Mouse (Mus musculus) liver, embryonic 15.5 days (tissue): Measurements from ENCODE around the gene 9130204L05Rik. TPM values are rescaled to one million over a fixed set of nuclear protein-coding genes. Genes with fewer than 3 reads are reported as not detected.

Experiments used
- ATAC-seq: fragments of 200-750 bp; cut with Nextera tagmentation; 2 replicates; pipeline ENCODE4 v1.8.0; 2017; ENCODE audit warnings: moderate number of reproducible peaks, mild to moderate bottlenecking, moderate library complexity; ENCODE audit not compliant: insufficient read depth
- H3K27ac ChIP-seq: fragments of 300-500 bp; sonication (generic); replicated peaks from 2 replicates; pipeline ENCODE4 v1.5.1; 2015; ENCODE audit warnings: mild to moderate bottlenecking, inconsistent platforms
- H3K27me3 ChIP-seq: fragments of 300-500 bp; sonication (generic); 2 replicates; pipeline ENCODE4 v1.6.1; 2015; ENCODE audit warnings: mild to moderate bottlenecking, inconsistent platforms
- H3K36me3 ChIP-seq: fragments of 300-500 bp; sonication (generic); replicated peaks from 2 replicates; pipeline ENCODE4 v1.6.1; 2015; ENCODE audit warnings: moderate library complexity, mild to moderate bottlenecking, inconsistent platforms
- H3K4me1 ChIP-seq: fragments of 300-500 bp; sonication (generic); replicated peaks from 2 replicates; pipeline ENCODE4 v1.6.1; 2015; ENCODE audit warnings: inconsistent platforms
- H3K4me2 ChIP-seq: fragments of 300-500 bp; sonication (generic); 2 replicates; pipeline ENCODE4 v1.6.1; 2015; ENCODE audit warnings: moderate library complexity, mild to moderate bottlenecking, inconsistent platforms
- H3K4me3 ChIP-seq: fragments of 300-500 bp; sonication (generic); replicated peaks from 2 replicates; pipeline ENCODE4 v1.5.1; 2015; ENCODE audit warnings: mild to moderate bottlenecking, inconsistent platforms
- H3K9ac ChIP-seq: fragments of 300-500 bp; sonication (generic); 2 replicates; pipeline ENCODE4 v1.6.1; 2015; ENCODE audit warnings: moderate library complexity, mild to moderate bottlenecking, inconsistent platforms
- H3K9me3 ChIP-seq: fragments of 300-500 bp; sonication (generic); replicated peaks from 2 replicates; pipeline ENCODE4 v1.6.1; 2016; ENCODE audit warnings: inconsistent platforms
- WGBS: fragments of 180-500 bp; shearing (Covaris S2); methylation state at CpG from one replicate; pipeline ENCODE4 v1.1.7; 2015; ENCODE audit warnings: mixed read lengths; ENCODE audit not compliant: insufficient replicate concordance; 5-methylcytosine and 5-hydroxymethylcytosine counted together
- polyA plus RNA-seq: library from polyadenylated mRNA; unstranded; fragments of >200 nt; fragmentation: Nextera tagmentation; extraction: Ambion mirVana; gene quantifications from 2 replicates; pipeline ENCODE4 v1.2.1, GENCODE M21; 2015

9130204L05Rik gene
- polyA plus RNA-seq, result not detected in 2 replicates

DNA sequence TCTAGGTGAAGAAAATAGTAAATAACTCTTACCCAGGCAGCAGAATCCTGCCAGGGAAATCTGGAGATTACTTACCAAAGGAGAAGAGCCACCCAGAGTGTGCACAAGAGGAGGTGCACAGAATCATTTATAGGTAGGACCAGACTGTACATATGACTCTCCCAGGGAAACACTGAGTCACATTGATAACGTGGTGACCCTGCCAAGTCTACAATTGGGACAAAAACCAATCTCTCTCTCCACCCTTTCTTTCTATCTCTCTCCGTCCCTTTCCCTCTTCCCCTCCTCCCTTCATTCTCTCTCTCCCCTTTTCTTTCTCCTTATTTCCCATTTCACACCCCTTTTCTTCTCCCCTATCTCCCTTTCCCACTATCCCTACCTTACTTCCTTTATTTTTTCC, at the start of gene 9130204L05Rik:
TSS of gene 9130204L05Rik (minus strand) at position 101 of the 400 bp plus-strand sequence.
- Histone ChIP-seq H3K27ac (no peak within 1 kb of the TSS), H3K4me3 (no peak within 1 kb of the TSS), H3K4me1 (no peaks in the 10 kb centered on the region), H3K9me3 (no peaks in the 10 kb centered on the region; the same call in 1 of the 2 replicates), H3K4me2 (no peak within 1 kb of the TSS), H3K36me3 (no peaks in the 10 kb centered on the region), H3K27me3 (no peaks in the 10 kb centered on the region), H3K9ac (no peak within 1 kb of the TSS)
- no peak for ATAC-seq
- 46% methylated on average over 2 of the region's 2 CpGs for WGBS

DNA sequence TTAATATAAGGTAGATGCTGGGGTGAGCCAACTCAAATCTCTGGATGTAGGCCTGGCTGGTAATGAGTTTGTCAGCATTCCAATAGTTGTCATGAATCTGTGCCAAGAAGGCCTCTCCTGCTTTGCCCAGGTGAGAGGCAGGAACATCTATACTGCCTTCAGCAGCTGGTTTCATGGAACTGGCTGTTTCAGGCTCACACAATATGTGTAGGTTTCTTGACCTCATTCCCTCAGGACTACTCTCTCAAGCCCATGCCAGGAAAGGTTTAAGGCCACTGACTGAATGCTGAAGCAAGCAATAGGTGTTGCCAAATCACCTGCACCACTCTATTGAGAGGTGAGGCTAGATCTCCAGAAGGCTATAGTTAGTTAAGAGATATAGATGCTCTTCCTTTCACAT, 18.1 kb upstream of the 9130204L05Rik start:
- no peaks in the 10 kb centered on the region for H3K36me3 ChIP-seq
- no peak overlapping the region for H3K4me3 ChIP-seq
- H3K27me3 ChIP-seq, result no peaks in the 10 kb centered on the region
- no peak for ATAC-seq
- H3K4me1 ChIP-seq, result no peaks in the 10 kb centered on the region
- no peaks in the 10 kb centered on the region; the same call in 1 of the 2 replicates for H3K9me3 ChIP-seq
- no peak overlapping the region for H3K4me2 ChIP-seq
- no peak overlapping the region for H3K9ac ChIP-seq
- H3K27ac ChIP-seq, result no peak overlapping the region

DNA sequence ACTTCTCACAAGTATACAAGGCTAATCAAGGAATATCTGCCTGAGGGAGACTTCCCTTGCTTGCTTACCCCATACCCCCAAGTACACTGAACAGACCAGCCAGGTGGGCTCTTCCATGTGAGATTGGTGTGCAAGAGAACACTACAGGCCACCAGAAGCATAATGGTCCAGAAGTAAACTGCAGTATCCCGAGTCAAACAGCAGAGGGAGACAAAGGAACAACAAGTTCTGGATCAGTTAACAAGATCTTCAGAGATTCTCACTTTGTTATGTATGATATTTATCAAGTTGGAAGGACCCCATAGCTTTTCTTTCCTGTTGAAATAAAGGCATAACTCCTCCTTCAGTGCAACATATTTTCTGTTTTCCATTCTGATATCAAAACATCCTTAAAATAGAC, 31.4 kb downstream of the 9130204L05Rik start:
- ATAC-seq, result no peak
- Histone ChIP-seq H3K27ac (no peak overlapping the region), H3K4me2 (no peak overlapping the region), H3K9me3 (0 out of 2 replicates have a peak, but pooled peaks cover 3% of the 10 kb centered on the region), H3K36me3 (no peaks in the 10 kb centered on the region), H3K4me3 (no peak overlapping the region), H3K9ac (no peak overlapping the region), H3K27me3 (no peaks in the 10 kb centered on the region), H3K4me1 (no peaks in the 10 kb centered on the region)
- 0% methylated on average over 1 of the region's 1 CpGs for WGBS

DNA sequence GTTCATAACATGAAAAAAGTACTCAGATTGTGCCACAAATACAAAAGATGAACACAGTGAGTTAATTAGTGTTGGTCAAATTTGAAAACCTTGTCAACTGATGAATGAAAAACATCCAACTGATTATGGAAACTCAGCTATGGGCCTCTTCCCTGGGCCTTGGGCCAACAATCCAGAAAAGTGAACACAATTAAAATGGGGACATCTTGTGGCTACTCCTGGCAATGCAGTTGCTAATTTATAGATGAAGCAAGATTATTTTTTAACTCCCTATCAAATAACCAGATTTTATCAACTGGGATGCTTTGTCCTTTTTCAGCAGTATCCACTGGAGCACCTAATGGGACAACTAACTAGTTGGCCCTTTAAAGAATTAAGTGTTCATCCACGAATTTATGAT, 37.9 kb downstream of the 9130204L05Rik start:
- no peak for ATAC-seq
- 0 out of 2 replicates have a peak, but pooled peaks cover 3% of the 10 kb centered on the region for H3K9me3 ChIP-seq
- 10% methylated on average over 1 of the region's 1 CpGs for WGBS

More for the DNA sequence above, 37.9 kb downstream of the 9130204L05Rik start:
- Histone ChIP-seq H3K9ac (no peak overlapping the region), H3K4me2 (no peak overlapping the region), H3K4me1 (no peaks in the 10 kb centered on the region), H3K36me3 (no peaks in the 10 kb centered on the region), H3K27me3 (no peaks in the 10 kb centered on the region), H3K4me3 (no peak overlapping the region), H3K27ac (no peak overlapping the region)
